Mouse (Mus musculus) testis, adult 2 months (tissue): ENCODE data around the gene Man1a.

Source experiments
- CTCF ChIP-seq: fragments of 200-500 bp; IDR thresholded peaks from 2 replicates; pipeline ENCODE4 v1.5.1; 2012; ENCODE audit warnings: low read depth, mild to moderate bottlenecking, inconsistent platforms, low read length, moderate library complexity; ENCODE audit not compliant: control insufficient read depth, insufficient read depth, insufficient replicate concordance
- POLR2A ChIP-seq: fragments of 200-500 bp; IDR thresholded peaks from 2 replicates; pipeline ENCODE4 v1.6.1; 2012; ENCODE audit warnings: low read depth, mild to moderate bottlenecking, inconsistent platforms, low read length, moderate library complexity; ENCODE audit not compliant: control insufficient read depth

DNA sequence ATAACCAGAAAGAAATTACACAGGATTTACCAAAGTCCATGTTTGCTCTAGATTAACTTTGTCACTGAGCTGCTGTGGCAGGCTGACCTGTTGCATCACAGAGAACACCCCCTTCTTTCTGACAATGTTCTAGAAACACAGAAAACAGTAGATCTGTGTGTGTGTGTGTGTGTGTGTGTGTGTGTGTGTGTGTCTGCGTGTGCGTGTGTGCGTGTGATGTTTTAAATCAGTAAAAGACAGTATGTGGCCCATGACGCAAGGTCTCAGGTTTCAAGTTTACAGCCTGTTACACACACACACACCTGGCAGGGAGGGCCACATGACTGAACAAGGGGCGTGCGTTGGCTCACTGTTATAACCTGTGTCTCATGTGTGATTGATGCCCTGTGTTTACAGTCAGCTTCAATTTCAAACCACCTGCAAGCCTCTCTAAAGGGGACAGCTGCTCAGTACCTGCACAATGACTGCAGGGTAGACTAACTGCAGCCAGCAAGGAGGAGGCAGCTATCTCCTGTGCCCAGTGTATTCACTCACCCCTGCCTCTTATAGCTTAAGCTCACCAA, 2.7 kb downstream of the Man1a start:
- TF ChIP-seq POLR2A = no peak
- TF ChIP-seq CTCF = no peak
